In the genomic region with DNA sequence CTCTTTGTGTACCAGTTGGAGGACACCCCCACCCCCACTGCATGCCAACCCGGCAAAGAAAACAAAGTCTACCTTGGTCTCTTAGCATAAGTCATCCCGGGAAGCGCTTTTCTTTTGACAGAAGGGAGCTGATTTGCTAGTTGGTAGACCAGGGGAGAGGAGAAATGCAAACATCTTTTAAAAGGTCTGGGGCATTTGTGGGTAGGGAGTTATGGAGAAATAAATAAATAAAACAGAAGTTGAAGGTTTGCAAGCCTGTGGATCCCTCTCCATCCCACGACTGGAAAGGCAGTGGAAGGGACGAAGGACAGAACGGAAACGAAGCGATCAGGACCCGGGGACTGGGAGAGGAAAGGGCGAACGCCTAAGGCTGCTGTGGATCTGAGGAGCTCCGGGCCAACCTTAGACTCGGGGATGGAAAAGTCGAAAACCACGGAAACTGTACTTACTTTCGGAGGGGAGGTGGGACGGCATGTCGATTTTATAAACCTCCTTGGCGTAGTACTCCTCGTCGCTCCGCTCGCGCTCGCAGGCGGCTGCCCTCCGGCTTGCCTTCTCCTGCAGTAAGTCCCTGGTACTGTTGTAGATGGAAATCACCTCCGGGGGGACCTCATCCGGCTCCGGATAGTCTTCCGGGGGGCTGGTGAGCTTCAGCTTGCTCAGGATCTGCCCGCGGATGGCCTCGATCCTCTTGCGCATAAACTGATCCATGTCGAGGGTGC, we compare ENCODE assay signal across 8 mouse cellular contexts. TPM values are rescaled to one million over a fixed set of nuclear protein-coding genes. Genes with fewer than 3 reads are reported as not detected.
DNase-seq lines count a peak whose midpoint lies in the region; ATAC-seq and TF ChIP-seq lines count a peak whose summit lies in the region.

No protein-coding gene starts in this region.

- peaks cover 40% of the 10 kb centered on the region for H3K4me1 ChIP-seq in forebrain, embryonic 10.5 days
- peaks cover 24% of the 10 kb centered on the region for H3K4me1 ChIP-seq in limb, embryonic 14.5 days (ENCODE audit: control insufficient read depth, insufficient read depth, low read length)
- H3K4me1 ChIP-seq in neural tube, embryonic 12.5 days, result peaks cover 24% of the 10 kb centered on the region

- peak overlapping the region; percentile 91 for H3K9ac ChIP-seq in limb, embryonic 14.5 days (ENCODE audit: low read depth, low read length, severe bottlenecking)
- peak overlapping the region; percentile 71 for H3K9ac ChIP-seq in neural tube, embryonic 12.5 days

- peak overlapping the region; percentile 70 for H3K4me3 ChIP-seq in forebrain, embryonic 10.5 days
- H3K4me3 ChIP-seq in limb, embryonic 14.5 days (replicated peaks; ENCODE audit: low read length), result peak overlapping the region; percentile 75
- H3K4me3 ChIP-seq in neural tube, embryonic 12.5 days, result peak overlapping the region; percentile 45

- WGBS in forebrain, embryonic 10.5 days, result under 1% methylated on average over 36 of the region's 36 CpGs
- under 1% methylated on average over 36 of the region's 36 CpGs for WGBS in limb, embryonic 14.5 days
- under 1% methylated on average over 36 of the region's 36 CpGs for WGBS in neural tube, embryonic 12.5 days

- H3K27ac ChIP-seq in forebrain, embryonic 10.5 days, result peak overlapping the region; percentile 87
- H3K27ac ChIP-seq in limb, embryonic 14.5 days (replicated peaks; ENCODE audit: low read depth, low read length), result peak overlapping the region; percentile 90
- H3K27ac ChIP-seq in neural tube, embryonic 12.5 days, result no peak overlapping the region

- no peak for ATAC-seq in limb, embryonic 14.5 days (ENCODE audit: low FRiP score, low read depth)
- 0 out of 2 replicates have a peak, but pooled peaks have one; percentile 18 for ATAC-seq in neural tube, embryonic 12.5 days (ENCODE audit: low FRiP score, low read depth)

- TF ChIP-seq POLR2A in limb, embryonic 14.5 days (IDR thresholded peaks at IDR 0.05; ENCODE audit: borderline replicate concordance, extremely low read depth, insufficient read depth, insufficient read length), result peak; percentile 42; the same call in 1 of the 2 replicates

- no peaks in the 10 kb centered on the region for H3K9me3 ChIP-seq in forebrain, embryonic 10.5 days
- H3K9me3 ChIP-seq in limb, embryonic 14.5 days (ENCODE audit: control insufficient read depth, low read length), result no peaks in the 10 kb centered on the region
- no peaks in the 10 kb centered on the region for H3K9me3 ChIP-seq in neural tube, embryonic 12.5 days

- no peaks in the 10 kb centered on the region for H3K36me3 ChIP-seq in forebrain, embryonic 10.5 days (replicated peaks)
- 0 out of 2 replicates have a peak, but pooled peaks cover 4% of the 10 kb centered on the region for H3K36me3 ChIP-seq in limb, embryonic 14.5 days (ENCODE audit: control insufficient read depth, insufficient read depth, low read length)
- H3K36me3 ChIP-seq in neural tube, embryonic 12.5 days, result no peaks in the 10 kb centered on the region

- peak; percentile 31 to 36 for DNase-seq in layer of hippocampus, postnatal 25 days (ENCODE audit: extremely low spot score in 1 of 2, low spot score in 1 of 2)
- no peak for DNase-seq in layer of hippocampus, adult 8-10 months (ENCODE audit: low spot score in 2 of 2)
- peak; percentile 27 for DNase-seq in R1 (ENCODE audit: low read depth, low spot score)
- DNase-seq in forebrain, embryonic 10.5 days (ENCODE audit: extremely low spot score, low spot score), result peak; percentile 70
- DNase-seq in heart, postnatal 36 days, result peak; percentile 47 to 64
- peak; percentile 26 for DNase-seq in limb, embryonic 14.5 days (ENCODE audit: low spot score)
- no peak for DNase-seq in Muller cell, postnatal 12 days (ENCODE audit: inconsistent ontology term)

- peaks cover 48% of the 10 kb centered on the region for H3K27me3 ChIP-seq in forebrain, embryonic 10.5 days (ENCODE audit: poor library complexity, severe bottlenecking)
- no peaks in the 10 kb centered on the region for H3K27me3 ChIP-seq in limb, embryonic 14.5 days (ENCODE audit: control insufficient read depth, insufficient read depth, low read length)
- no peaks in the 10 kb centered on the region; the same call in 1 of the 2 replicates for H3K27me3 ChIP-seq in neural tube, embryonic 12.5 days (replicated peaks)

- peak overlapping the region; percentile 81 for H3K4me2 ChIP-seq in limb, embryonic 14.5 days (replicated peaks; ENCODE audit: low read depth, low read length, severe bottlenecking)
- peak overlapping the region; percentile 81 for H3K4me2 ChIP-seq in neural tube, embryonic 12.5 days (replicated peaks)

- intact Hi-C loops in heart, postnatal 36 days (cut with DNase I), result loop anchor here (5.0 to 10.0 kb wide), 2 partner anchors 152 to 589 kb away; a partner anchor contains a TSS

RNA-seq across cellular contexts. Expression of a gene that starts 1.6 kb away (rescaled TPM):
- total RNA-seq in layer of hippocampus, postnatal 25 days (2021), result 10 to 100 TPM; 29.2 to 30.7 TPM
- 10 to 100 TPM; 23.8 to 32.4 (median 26.5) TPM for total RNA-seq in layer of hippocampus, adult 8-10 months (2022)
- 10.6 and 13.1 TPM in 2 replicates for polyA plus RNA-seq in forebrain, embryonic 10.5 days (2016; fragmentation: Nextera tagmentation; extraction: Ambion mirVana)
- 1 to 10 TPM; 4.2 to 8.1 TPM for total RNA-seq in heart, postnatal 36 days (2021)
- 25.3 and 26.1 TPM in 2 replicates for polyA plus RNA-seq in limb, embryonic 14.5 days (2012; rRNA removed)
- polyA plus RNA-seq in limb, embryonic 14.5 days (2014; fragmentation: Nextera tagmentation; extraction: Ambion mirVana), result 73.5 and 89.7 TPM in 2 replicates
- polyA plus RNA-seq in neural tube, embryonic 12.5 days (2016; fragmentation: Nextera tagmentation; extraction: Ambion mirVana), result 27.6 and 32.4 TPM in 2 replicates

RNA-seq across cellular contexts. Expression of a gene that starts 45.0 kb away (rescaled TPM):
- total RNA-seq in layer of hippocampus, postnatal 25 days (2021), result 10 to 100 TPM; 14.8 to 14.9 TPM
- total RNA-seq in layer of hippocampus, adult 8-10 months (2022), result 10 to 100 TPM; 11.0 to 20.0 (median 15.5) TPM
- 101 and 104 TPM in 2 replicates for polyA plus RNA-seq in forebrain, embryonic 10.5 days (2016; fragmentation: Nextera tagmentation; extraction: Ambion mirVana)
- 1 to 10 TPM; 9.0 to 9.7 TPM for total RNA-seq in heart, postnatal 36 days (2021)
- 18.6 and 40.0 TPM in 2 replicates for polyA plus RNA-seq in limb, embryonic 14.5 days (2012; rRNA removed)
- 62.6 and 64.8 TPM in 2 replicates for polyA plus RNA-seq in limb, embryonic 14.5 days (2014; fragmentation: Nextera tagmentation; extraction: Ambion mirVana)
- 41.7 and 49.1 TPM in 2 replicates for polyA plus RNA-seq in neural tube, embryonic 12.5 days (2016; fragmentation: Nextera tagmentation; extraction: Ambion mirVana)

Comparison
In these comparisons a context has a peak if more than half of its experiments do, and no peak if none do; other contexts are left out.
1. DNase-seq: peak in layer of hippocampus, postnatal 25 days (2 of 2), R1 (single experiment), forebrain, embryonic 10.5 days (single experiment), heart, postnatal 36 days (2 of 2) and limb, embryonic 14.5 days (single experiment); none in layer of hippocampus, adult 8-10 months (0 of 2) and Muller cell, postnatal 12 days (single experiment).
2. Peak in every context shown above with its lines, with median percentiles within 50 percentile points of each other: H3K4me3 ChIP-seq.